Mouse (Mus musculus) hindbrain, embryonic 16.5 days (tissue): ENCODE measurements at regions not wholly inside any gene's neighbourhood (a gene's known extent, or its start where the extent isn't known, plus 50 kb on each side); places are given as distances from the start of the nearest gene placed in this dataset.

Experiments used
- ATAC-seq: fragments of 200-750 bp; cut with Nextera tagmentation; 2 replicates; pipeline ENCODE4 v1.8.0; 2017; ENCODE audit warnings: moderate TSS enrichment, moderate library complexity
- H3K27ac ChIP-seq: fragments of 300-500 bp; sonication (generic); 2 replicates; pipeline ENCODE4 v1.5.1; 2014; ENCODE audit warnings: low read depth, mild to moderate bottlenecking, control low read depth, low read length, moderate library complexity
- H3K27me3 ChIP-seq: fragments of 300-500 bp; sonication (generic); replicated peaks from 2 replicates; pipeline ENCODE4 v1.6.1; 2014; ENCODE audit warnings: low read length; ENCODE audit not compliant: control insufficient read depth, insufficient read depth
- H3K36me3 ChIP-seq: fragments of 300-500 bp; sonication (generic); 2 replicates; pipeline ENCODE4 v1.6.1; 2014; ENCODE audit warnings: mild to moderate bottlenecking, low read length, moderate library complexity, mixed read lengths; ENCODE audit not compliant: control insufficient read depth, insufficient read depth
- H3K4me1 ChIP-seq: fragments of 300-500 bp; sonication (generic); 2 replicates; pipeline ENCODE4 v1.6.1; 2014; ENCODE audit warnings: low read depth, low read length; ENCODE audit not compliant: control insufficient read depth, insufficient read depth
- H3K4me2 ChIP-seq: fragments of 300-500 bp; sonication (generic); 2 replicates; pipeline ENCODE4 v1.6.1; 2014; ENCODE audit warnings: mild to moderate bottlenecking, low read length, control low read depth, moderate library complexity
- H3K4me3 ChIP-seq: fragments of 300-500 bp; sonication (generic); 2 replicates; pipeline ENCODE4 v1.5.1; 2014; ENCODE audit warnings: mild to moderate bottlenecking, low read length, control low read depth, moderate library complexity
- H3K9ac ChIP-seq: fragments of 300-500 bp; sonication (generic); 2 replicates; pipeline ENCODE4 v1.6.1; 2014; ENCODE audit warnings: low read depth, mild to moderate bottlenecking, control low read depth, low read length, moderate library complexity
- H3K9me3 ChIP-seq: fragments of 300-500 bp; sonication (generic); 2 replicates; pipeline ENCODE4 v1.6.1; 2014; ENCODE audit warnings: mild to moderate bottlenecking, low read length, moderate library complexity; ENCODE audit not compliant: control insufficient read depth
- WGBS: fragments of 180-500 bp; shearing (Covaris S2); extraction: QIAGEN DNeasy Blood & Tissue Kit; methylation state at CpG from one replicate; pipeline ENCODE4 v1.1.7; 2014; 5-methylcytosine and 5-hydroxymethylcytosine counted together

DNA sequence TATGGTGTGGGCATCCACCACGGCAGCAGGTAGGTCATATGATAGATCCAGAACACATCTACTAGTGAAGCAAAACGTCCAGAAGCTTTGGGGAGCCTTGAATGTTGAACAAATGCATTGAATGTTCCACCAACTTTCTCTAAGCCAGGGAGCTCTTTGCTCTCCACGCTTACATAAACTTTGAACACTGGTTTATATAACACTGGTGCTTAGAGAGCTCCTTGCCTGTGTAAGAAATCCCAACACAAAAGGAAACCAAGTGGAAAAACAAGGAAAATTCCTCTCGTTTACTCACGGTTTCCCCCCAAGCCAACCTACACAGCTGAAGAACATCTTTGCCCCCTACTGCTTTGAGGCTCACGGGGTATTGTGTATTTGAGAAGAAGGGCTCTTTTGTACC, 299.2 kb upstream of the Ubash3b start:
- no peak overlapping the region for H3K9ac ChIP-seq
- H3K27me3 ChIP-seq, result no peaks in the 10 kb centered on the region
- 77% methylated on average over 6 of the region's 6 CpGs for WGBS
- no peak for ATAC-seq
- H3K9me3 ChIP-seq, result no peaks in the 10 kb centered on the region
- no peak overlapping the region for H3K4me3 ChIP-seq
- H3K36me3 ChIP-seq, result no peaks in the 10 kb centered on the region
- H3K27ac ChIP-seq, result no peak overlapping the region
- no peak overlapping the region for H3K4me2 ChIP-seq
- H3K4me1 ChIP-seq, result peaks cover 7% of the 10 kb centered on the region

GRCm38 (mm10) chr9:41457003-41457402, 295.5 kb upstream of the Ubash3b start:
- H3K27me3 ChIP-seq, result no peaks in the 10 kb centered on the region
- WGBS, result 50% methylated on average over 3 of the region's 3 CpGs
- no peaks in the 10 kb centered on the region for H3K36me3 ChIP-seq
- no peaks in the 10 kb centered on the region for H3K9me3 ChIP-seq
- H3K4me3 ChIP-seq, result no peak overlapping the region
- H3K4me2 ChIP-seq, result no peak overlapping the region
- H3K27ac ChIP-seq, result no peak overlapping the region
- ATAC-seq, result no peak
- H3K9ac ChIP-seq, result no peak overlapping the region
- H3K4me1 ChIP-seq, result peaks cover 5% of the 10 kb centered on the region

GRCm38 (mm10) chr9:41451738-41452137, 290.2 kb upstream of the Ubash3b start:
- Histone ChIP-seq H3K4me2 (no peak overlapping the region), H3K9ac (no peak overlapping the region), H3K36me3 (no peaks in the 10 kb centered on the region), H3K4me1 (peaks cover 25% of the 10 kb centered on the region), H3K4me3 (no peak overlapping the region), H3K27me3 (no peaks in the 10 kb centered on the region), H3K27ac (no peak overlapping the region), H3K9me3 (no peaks in the 10 kb centered on the region)
- 39% methylated on average over 3 of the region's 3 CpGs for WGBS
- ATAC-seq, result no peak

- H3K27me3 ChIP-seq, result no peaks in the 10 kb centered on the region
- no peaks in the 10 kb centered on the region for H3K9me3 ChIP-seq
- no peak overlapping the region for H3K9ac ChIP-seq
- H3K4me3 ChIP-seq, result no peak overlapping the region
- no peaks in the 10 kb centered on the region for H3K36me3 ChIP-seq
- peak overlapping the region; percentile 98; the same call in 1 of the 2 replicates for H3K27ac ChIP-seq
- 49% methylated on average over 4 of the region's 4 CpGs for WGBS
- no peak for ATAC-seq
- H3K4me1 ChIP-seq, result peaks cover 27% of the 10 kb centered on the region
- H3K4me2 ChIP-seq, result no peak overlapping the region
Observed at GRCm38 (mm10) chr9:41449233-41449632, 287.7 kb upstream of the Ubash3b start.

DNA sequence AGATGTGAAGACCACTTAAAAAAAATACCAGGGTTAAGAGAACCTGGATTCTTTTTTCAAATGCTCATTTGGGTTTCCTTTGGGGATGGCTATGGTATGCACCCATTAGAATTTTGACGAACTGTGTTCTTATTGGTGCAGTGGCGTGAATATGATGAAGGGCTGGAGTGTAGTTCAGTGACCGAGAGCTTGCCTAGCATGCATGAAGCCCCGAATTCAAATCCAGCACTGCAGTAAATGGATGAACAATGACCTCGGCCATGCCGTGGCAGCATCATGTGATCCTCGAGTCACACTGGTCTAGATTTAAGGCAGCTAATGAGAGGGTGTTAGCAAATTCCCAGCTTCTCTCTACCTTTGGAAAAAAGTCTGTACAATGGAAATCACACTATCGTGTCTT, 286.4 kb upstream of the Ubash3b start:
- no peaks in the 10 kb centered on the region for H3K9me3 ChIP-seq
- H3K4me1 ChIP-seq, result peaks cover 27% of the 10 kb centered on the region
- H3K27ac ChIP-seq, result peak overlapping the region; percentile 98
- peak overlapping the region; percentile 53 for H3K9ac ChIP-seq
- peak overlapping the region; percentile 44 for H3K4me2 ChIP-seq
- H3K27me3 ChIP-seq, result no peaks in the 10 kb centered on the region
- no peaks in the 10 kb centered on the region for H3K36me3 ChIP-seq
- H3K4me3 ChIP-seq, result no peak overlapping the region
- ATAC-seq, result no peak
- WGBS, result 67% methylated on average over 8 of the region's 8 CpGs

GRCm38 (mm10) chr9:41447211-41447875, 285.8 kb upstream of the Ubash3b start:
- H3K4me3 ChIP-seq, result peak overlapping the region; percentile 23
- no peaks in the 10 kb centered on the region for H3K9me3 ChIP-seq
- 5% methylated on average over 12 of the region's 12 CpGs for WGBS
- no peaks in the 10 kb centered on the region for H3K27me3 ChIP-seq
- H3K36me3 ChIP-seq, result no peaks in the 10 kb centered on the region
- peak; percentile 63 for ATAC-seq
- peak overlapping the region; percentile 53 for H3K9ac ChIP-seq
- H3K4me2 ChIP-seq, result peak overlapping the region; percentile 44
- peaks cover 27% of the 10 kb centered on the region for H3K4me1 ChIP-seq
- H3K27ac ChIP-seq, result peak overlapping the region; percentile 98

DNA sequence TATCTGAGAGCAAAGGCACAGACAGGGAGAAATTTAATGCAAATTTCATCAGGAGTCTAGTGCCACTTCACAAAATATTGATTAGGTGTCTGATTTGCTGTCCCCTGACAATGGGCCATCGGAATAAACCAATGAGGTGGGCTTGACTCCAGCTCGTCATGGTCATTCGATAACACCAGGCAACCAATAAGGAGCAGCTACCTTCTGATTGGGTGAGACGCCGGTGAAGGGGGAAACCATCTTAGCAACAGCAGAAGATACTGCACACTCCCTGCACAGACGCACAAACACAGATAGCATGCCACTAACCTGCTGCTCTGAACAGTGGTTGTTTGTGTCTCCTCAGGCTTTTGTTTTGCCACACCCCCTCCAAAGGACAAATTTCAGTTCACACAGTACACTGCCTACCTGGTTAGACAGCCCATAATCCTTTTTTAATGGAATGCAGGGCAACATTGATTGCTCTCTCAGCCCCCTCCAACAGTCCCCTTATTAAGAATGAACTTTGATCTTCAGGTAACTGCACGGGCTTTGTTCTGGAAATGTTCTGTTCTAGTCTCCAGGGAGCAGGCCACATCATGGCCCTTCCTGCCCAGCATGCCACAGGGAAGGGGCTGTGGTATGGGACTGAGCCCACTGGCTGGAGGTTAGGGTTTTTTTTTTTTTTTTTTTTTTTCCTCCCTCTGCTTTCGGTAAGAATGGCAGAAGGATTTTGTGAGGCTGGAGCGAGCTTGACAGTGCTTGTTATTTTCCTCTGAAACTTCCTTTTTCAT, 285.1 kb upstream of the Ubash3b start:
- 26% methylated on average over 9 of the region's 9 CpGs for WGBS
- H3K27me3 ChIP-seq, result no peaks in the 10 kb centered on the region
- H3K27ac ChIP-seq, result peak overlapping the region; percentile 98
- peak overlapping the region; percentile 44 for H3K4me2 ChIP-seq
- H3K9me3 ChIP-seq, result no peaks in the 10 kb centered on the region
- H3K36me3 ChIP-seq, result no peaks in the 10 kb centered on the region
- ATAC-seq, result peak; percentile 97
- no peak overlapping the region for H3K4me3 ChIP-seq
- H3K4me1 ChIP-seq, result peaks cover 25% of the 10 kb centered on the region
- peak overlapping the region; percentile 53 for H3K9ac ChIP-seq

DNA sequence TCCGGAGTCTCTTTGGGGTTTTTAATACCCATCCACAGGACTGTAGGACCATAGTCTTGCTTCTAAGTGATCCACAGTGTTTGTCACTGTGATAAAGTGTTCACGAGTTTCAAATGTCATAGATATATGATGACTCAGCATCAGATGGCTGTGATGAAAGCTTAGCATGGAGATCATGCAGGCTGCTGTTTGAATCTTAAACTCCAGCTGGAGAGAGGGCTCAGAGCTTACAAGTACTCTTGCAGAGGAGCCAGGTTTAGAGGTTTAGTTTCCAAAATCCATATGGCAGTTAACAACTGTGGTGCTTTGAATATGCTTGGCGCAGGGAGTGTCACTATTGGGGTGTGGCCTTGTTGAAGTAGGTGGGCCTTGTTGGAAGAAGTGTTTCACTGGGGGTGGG, 280.9 kb upstream of the Ubash3b start:
- Histone ChIP-seq H3K4me2 (no peak overlapping the region), H3K36me3 (peaks cover 10% of the 10 kb centered on the region; the same call in 1 of the 2 replicates), H3K27ac (no peak overlapping the region), H3K27me3 (no peaks in the 10 kb centered on the region), H3K4me3 (no peak overlapping the region), H3K9ac (no peak overlapping the region), H3K9me3 (peaks cover 10% of the 10 kb centered on the region), H3K4me1 (peaks cover 8% of the 10 kb centered on the region)
- WGBS, result 94% methylated on average over 3 of the region's 3 CpGs
- ATAC-seq, result no peak

GRCm38 (mm10) chr9:41439979-41440378, 278.5 kb upstream of the Ubash3b start:
- H3K27me3 ChIP-seq, result no peaks in the 10 kb centered on the region
- no peaks in the 10 kb centered on the region for H3K4me1 ChIP-seq
- H3K9ac ChIP-seq, result no peak overlapping the region
- no peak overlapping the region for H3K4me2 ChIP-seq
- ATAC-seq, result no peak
- no peak overlapping the region for H3K4me3 ChIP-seq
- H3K27ac ChIP-seq, result no peak overlapping the region
- WGBS, result 80% methylated on average over 4 of the region's 4 CpGs
- H3K36me3 ChIP-seq, result peaks cover 14% of the 10 kb centered on the region
- H3K9me3 ChIP-seq, result peaks cover 11% of the 10 kb centered on the region
